Mouse (Mus musculus) thymus, postnatal 10 days (tissue): Measurements from ENCODE around the gene Slc2a2.
"Not testable (repeated sequence)": the region's sequence is repeated elsewhere in the genome, so short reads cannot be mapped to it uniquely, and the experiment has no call there.

Source experiments
- DNase-seq, 2 experiments: peaks; one replicate each; pipeline ENCODE4 v3.0.0; 2021; ENCODE audit warnings: low spot score in 2 of 2

Slc2a2 gene

GRCm38 (mm10) chr3:28734712-28735111 lies 37.0 kb downstream of the Slc2a2 start:
- no peak for DNase-seq

DNA sequence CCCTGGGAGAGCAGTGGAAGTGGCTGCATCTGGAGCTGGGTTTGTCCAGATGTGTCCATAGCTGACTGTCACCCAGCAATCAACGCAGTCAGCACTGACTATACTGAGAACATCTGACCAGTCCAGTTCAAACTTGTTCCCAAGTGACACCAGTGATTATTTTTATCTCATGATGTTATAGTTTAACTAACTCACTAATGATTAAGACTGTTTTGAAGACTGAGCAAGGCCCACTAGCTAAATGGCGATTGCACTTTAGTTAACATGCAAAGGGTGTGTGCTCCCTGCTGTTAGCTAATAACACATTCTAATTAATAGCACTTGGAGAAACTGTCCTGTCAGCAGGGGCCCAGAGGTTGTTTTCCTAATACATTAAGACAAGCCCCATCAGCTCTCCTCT lies 39.3 kb downstream of the Slc2a2 start:
- no peak for DNase-seq

GRCm38 (mm10) chr3:28740353-28740752 lies 42.6 kb downstream of the Slc2a2 start:
- DNase-seq, result no peak

DNA sequence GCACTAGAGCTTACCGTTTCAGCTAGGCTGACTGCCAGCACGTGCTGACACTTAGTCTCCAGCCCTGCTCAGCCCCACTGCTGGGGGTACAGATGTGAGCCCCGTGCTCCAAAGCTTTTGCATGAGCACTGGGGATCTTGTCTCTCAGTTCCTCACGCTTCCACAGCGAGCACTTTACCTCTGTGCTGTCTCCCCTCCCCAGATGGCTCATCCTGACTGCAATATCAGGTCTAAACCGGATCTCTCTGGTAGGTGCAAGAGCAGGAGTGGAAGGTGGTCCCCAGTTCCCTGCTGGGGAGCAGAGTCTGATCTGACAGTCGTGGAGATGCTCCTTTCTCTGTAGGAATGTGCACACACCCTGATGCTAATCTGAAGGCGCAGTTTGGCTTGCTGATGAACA lies 45.5 kb downstream of the Slc2a2 start:
- DNase-seq, result no peak

DNA sequence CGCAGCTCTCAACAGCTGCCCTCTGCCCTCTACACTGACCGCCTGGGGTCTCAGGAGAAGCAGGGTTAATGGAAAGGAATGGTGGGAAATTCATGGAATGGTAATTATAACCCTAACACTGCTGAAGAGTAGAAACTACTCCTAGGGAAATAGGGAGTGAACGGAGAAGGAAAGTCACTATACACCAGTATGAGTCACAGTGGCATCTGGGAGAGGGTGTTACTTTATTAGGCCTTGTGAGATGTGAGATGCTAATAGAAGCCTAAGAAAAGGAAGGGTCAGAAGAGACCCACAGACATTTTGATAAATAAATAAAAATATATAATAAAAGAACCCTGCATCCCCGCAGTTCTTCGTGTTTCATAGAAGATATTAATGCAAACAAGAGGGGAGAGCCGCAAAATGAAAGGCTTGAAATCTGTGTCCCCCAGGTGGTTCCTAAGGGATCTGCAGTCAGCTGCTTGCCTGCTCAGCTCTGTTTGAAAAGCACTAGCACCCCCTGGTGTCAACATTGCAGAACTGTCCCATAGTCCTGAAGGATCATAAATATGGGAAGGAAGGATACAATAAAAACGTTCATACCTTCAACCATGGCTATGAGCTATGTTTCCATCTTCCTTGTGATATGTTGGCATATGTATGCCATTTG lies 48.3 kb downstream of the Slc2a2 start:
- peak; percentile 55 to 87 for DNase-seq

GRCm38 (mm10) chr3:28748151-28748550 lies 50.4 kb downstream of the Slc2a2 start:
- no peak for DNase-seq

DNA sequence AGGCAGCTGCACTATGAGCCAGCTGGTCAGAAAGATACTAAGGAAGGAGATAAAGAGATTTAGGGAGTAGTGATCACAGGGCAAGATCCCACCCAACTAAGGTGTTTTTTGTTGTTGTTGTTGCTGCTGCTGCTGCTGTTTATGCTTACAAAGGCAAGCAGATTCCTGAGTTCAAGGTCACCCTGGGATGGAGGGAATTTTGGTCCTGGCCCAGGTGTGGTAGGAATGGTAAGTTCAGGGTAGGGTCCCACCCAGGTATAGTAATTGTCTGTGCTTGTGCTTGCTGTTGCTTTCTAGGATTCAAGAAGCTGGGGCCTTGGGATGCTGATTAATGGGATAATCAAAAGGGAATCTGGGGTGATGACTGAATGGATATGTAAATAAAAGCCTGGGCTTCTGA lies 51.3 kb downstream of the Slc2a2 start:
- DNase-seq, result no peak

DNA sequence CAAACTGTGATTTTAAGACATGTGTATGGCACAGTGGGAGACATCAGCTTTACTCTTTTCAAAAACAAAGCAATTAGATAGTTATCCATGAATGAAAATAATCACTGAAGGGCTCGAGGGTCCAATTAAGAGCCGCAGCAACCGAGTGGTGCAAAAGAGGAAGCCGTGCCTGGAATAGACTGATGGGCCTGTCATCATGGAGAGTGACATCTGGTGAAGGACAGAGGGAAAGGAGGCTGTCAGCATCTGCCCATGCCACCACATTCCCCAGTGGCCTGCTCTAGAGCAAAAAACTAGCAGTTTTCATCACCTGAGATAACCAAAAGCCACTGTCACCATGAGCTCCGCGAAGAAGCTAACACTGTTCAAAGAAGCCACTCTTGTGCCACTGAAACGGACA lies 57.8 kb downstream of the Slc2a2 start:
- no peak for DNase-seq

- DNase-seq, result no peak
Observed at GRCm38 (mm10) chr3:28761225-28761789, 63.6 kb downstream of the Slc2a2 start.

DNA sequence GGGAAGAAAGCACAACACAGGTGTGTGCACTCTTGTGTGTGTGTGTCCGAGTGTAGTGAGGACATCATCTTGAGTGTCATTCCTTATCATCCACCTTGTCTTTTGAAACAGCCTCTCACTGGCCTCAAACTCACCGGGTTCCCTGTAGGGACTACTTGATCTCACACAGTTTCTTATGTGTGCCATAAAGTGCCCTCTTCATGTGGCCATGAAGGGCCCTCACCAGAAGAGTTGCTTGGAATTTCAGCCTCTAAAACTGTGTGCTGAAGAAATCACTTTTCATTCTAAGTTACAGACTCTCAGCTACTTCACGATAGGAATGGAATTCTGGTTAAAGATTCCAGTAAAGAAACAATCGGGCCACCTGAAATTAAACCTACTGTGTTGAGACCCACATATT lies 69.2 kb downstream of the Slc2a2 start:
- DNase-seq, result no peak

DNA sequence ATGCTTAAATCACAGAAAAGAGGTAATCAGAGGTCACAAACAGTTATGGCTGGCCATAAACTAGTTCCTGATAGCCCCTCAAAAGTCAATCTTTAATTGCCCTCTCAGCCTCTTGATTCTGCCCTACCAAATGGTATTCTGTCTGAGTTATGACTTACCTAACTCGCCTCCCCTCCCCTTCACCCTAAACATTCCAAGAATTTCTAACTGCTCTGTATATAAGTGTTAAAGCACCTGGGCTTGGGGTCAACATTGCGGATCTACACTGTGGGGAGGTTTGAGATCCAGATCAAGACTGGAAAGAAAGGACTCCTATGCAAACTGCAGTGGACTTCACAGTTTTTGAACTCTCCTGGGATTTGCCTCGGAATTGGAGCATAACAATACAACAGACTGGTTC lies 70.5 kb downstream of the Slc2a2 start:
- no peak for DNase-seq

GRCm38 (mm10) chr3:28772919-28773318 lies 75.2 kb downstream of the Slc2a2 start:
- not testable (repeated sequence) for DNase-seq

- DNase-seq, result no peak
Observed at GRCm38 (mm10) chr3:28775361-28775760, 77.7 kb downstream of the Slc2a2 start.

DNA sequence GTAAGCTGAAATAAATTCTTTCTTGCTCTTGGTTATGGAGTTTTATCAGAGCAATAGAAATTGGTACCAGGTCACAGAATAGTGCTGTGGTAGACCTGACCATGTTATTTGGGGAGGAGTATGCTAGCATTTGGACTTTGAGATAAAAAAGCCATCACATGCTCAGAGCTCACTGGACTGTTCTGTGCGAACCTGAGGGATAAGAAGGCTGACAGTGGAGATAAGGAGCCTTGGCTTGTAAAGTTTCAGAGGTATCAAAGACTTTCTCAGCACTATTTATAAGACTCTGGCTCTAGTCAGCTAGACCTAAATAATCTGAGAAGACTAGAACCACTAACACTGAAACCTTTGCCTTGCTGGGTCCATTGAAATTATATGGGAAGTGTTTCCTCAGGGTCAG lies 78.3 kb downstream of the Slc2a2 start:
- no peak for DNase-seq

DNA sequence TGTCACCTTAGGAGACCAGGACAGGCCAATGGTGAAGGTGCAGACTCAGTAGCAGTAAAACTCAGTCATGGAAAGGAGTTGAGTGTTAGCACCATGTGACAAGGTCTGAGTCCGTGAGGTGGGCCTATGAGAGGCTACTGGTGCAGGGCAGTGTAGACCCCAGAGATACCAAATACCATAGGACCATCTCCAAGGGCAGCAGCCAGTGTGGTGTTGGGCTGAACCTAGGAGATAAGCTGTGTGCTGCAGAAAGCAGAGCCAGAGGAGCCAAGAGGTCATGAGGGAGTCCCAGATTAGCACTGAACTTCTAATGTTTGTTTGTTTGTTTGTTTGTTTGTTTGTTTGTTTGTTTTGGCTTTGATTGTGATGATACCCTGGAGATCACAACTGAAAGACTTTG lies 78.8 kb downstream of the Slc2a2 start:
- DNase-seq, result no peak

GRCm38 (mm10) chr3:28780511-28780910 lies 82.8 kb downstream of the Slc2a2 start:
- DNase-seq, result no peak
